Mouse (Mus musculus) bone marrow macrophage, adult 2 months (primary cell): Measurements from ENCODE around the gene Il1b.

Experiments
- CTCF ChIP-seq: IDR thresholded peaks from 2 replicates; pipeline ENCODE4 v1.5.1; 2012; ENCODE audit warnings: low read depth, mild to moderate bottlenecking, low read length, moderate library complexity
- POLR2A ChIP-seq: IDR thresholded peaks from 2 replicates; pipeline ENCODE4 v1.6.1; 2012; ENCODE audit warnings: mild to moderate bottlenecking, low read depth, low read length, borderline replicate concordance

GRCm38 (mm10) chr2:129367246-129367645 is 3.7 kb downstream of the Il1b start:
- TF ChIP-seq CTCF (no peak), POLR2A (no peak)
